In genomic region chr11:100838894-100839293, GRCm38 (mm10) we compare ENCODE assay signal across 27 mouse cellular contexts. TPM values are rescaled to one million over a fixed set of nuclear protein-coding genes. Genes with fewer than 3 reads are reported as not detected.
A peak's percentile ranks its signal among the peaks of the same experiment; 100 is the strongest.
DNase-seq lines count a peak whose midpoint lies in the region; ATAC-seq and TF ChIP-seq lines count a peak whose summit lies in the region.
"Had no signal": no experiment of that assay in that cellular context is flagged by ENCODE, and none has a peak within 500 bp of the region (broad histone marks: within the 10 kb centered on the region; RNA-seq: fewer than 3 reads in every experiment).

No protein-coding gene starts in this region.

- intact Hi-C loops in gastrocnemius, adult 2 months (cut with DNase I) = no loop called here
- intact Hi-C loops in gastrocnemius, postnatal 36 days (cut with DNase I) = no loop called here

- H3K4me1 ChIP-seq in liver, postnatal 0 days (ENCODE audit: insufficient read depth) = peaks cover 17% of the 10 kb centered on the region
- H3K4me1 ChIP-seq: forebrain, embryonic 12.5 days had no signal

- no peak overlapping the region for H3K4me2 ChIP-seq in liver, postnatal 0 days (ENCODE audit: low read depth, low read length)
- H3K4me2 ChIP-seq in myocyte (ENCODE audit: low read depth) = no peak overlapping the region
- H3K4me2 ChIP-seq: embryonic facial prominence, embryonic 13.5 days; embryonic facial prominence, embryonic 15.5 days; forebrain, embryonic 12.5 days had no signal

- no peak overlapping the region for H3K9ac ChIP-seq in liver, postnatal 0 days (replicated peaks)
- H3K9ac ChIP-seq: embryonic facial prominence, embryonic 13.5 days; embryonic facial prominence, embryonic 15.5 days; forebrain, embryonic 12.5 days had no signal

- TF ChIP-seq CTCF in gastrocnemius, adult 2 months (IDR thresholded peaks at IDR 0.05) = no peak
- no peak for TF ChIP-seq CTCF in liver, postnatal 0 days (IDR thresholded peaks at IDR 0.05; ENCODE audit: low read depth)

- H3K9me3 ChIP-seq in liver, postnatal 0 days (ENCODE audit: low read length) = no peaks in the 10 kb centered on the region; the same call in 1 of the 2 replicates
- H3K9me3 ChIP-seq: embryonic facial prominence, embryonic 13.5 days; embryonic facial prominence, embryonic 15.5 days had no signal

- H3K27me3 ChIP-seq in liver, postnatal 0 days (ENCODE audit: insufficient read depth, low read length) = no peaks in the 10 kb centered on the region
- no peaks in the 10 kb centered on the region for H3K27me3 ChIP-seq in myocyte (ENCODE audit: control insufficient read depth, insufficient read depth, insufficient read length)
- H3K27me3 ChIP-seq: CH12.LX; embryonic facial prominence, embryonic 13.5 days; embryonic facial prominence, embryonic 15.5 days; forebrain, embryonic 12.5 days; Patski had no signal

- ATAC-seq in liver, postnatal 0 days = no peak
- ATAC-seq: activated CD4-positive, CD25-positive, alpha-beta regulatory T cell, adult 4 months; CD4-positive, CD25-positive, alpha-beta regulatory T cell, adult 4 months; forebrain, embryonic 14.5 days; forebrain, embryonic 16.5 days; Patski had no signal

- H3ac ChIP-seq in myocyte (ENCODE audit: control insufficient read depth, insufficient read length) = no peak overlapping the region

- no peak overlapping the region for H3K4me3 ChIP-seq in gastrocnemius, adult 2 months
- H3K4me3 ChIP-seq in liver, postnatal 0 days (ENCODE audit: low read depth, low read length) = no peak overlapping the region
- no peak overlapping the region for H3K4me3 ChIP-seq in myocyte
- H3K4me3 ChIP-seq: embryonic facial prominence, embryonic 13.5 days; embryonic facial prominence, embryonic 15.5 days; erythroblast, embryonic 14.5 days; forebrain, embryonic 10.5 days; forebrain, embryonic 12.5 days had no signal

- no peaks in the 10 kb centered on the region for H3K36me3 ChIP-seq in liver, postnatal 0 days (replicated peaks; ENCODE audit: insufficient read depth, low read length)
- H3K36me3 ChIP-seq in myocyte (ENCODE audit: control insufficient read depth, insufficient read depth) = no peaks in the 10 kb centered on the region
- H3K36me3 ChIP-seq: embryonic facial prominence, embryonic 13.5 days; embryonic facial prominence, embryonic 15.5 days; forebrain, embryonic 10.5 days; forebrain, embryonic 12.5 days had no signal

- TF ChIP-seq EP300 in liver, postnatal 0 days (IDR thresholded peaks at IDR 0.05; ENCODE audit: low read depth) = no peak

- peak overlapping the region; percentile 8; the same call in 1 of the 2 replicates for H3K27ac ChIP-seq in gastrocnemius, adult 2 months
- peak overlapping the region; percentile 61; the same call in 1 of the 2 replicates for H3K27ac ChIP-seq in liver, postnatal 0 days (ENCODE audit: low read depth)
- H3K27ac ChIP-seq: embryonic facial prominence, embryonic 13.5 days; embryonic facial prominence, embryonic 15.5 days; forebrain, embryonic 10.5 days; forebrain, embryonic 12.5 days had no signal

- WGBS in liver, postnatal 0 days (ENCODE audit: insufficient replicate concordance) = 77% methylated on average over 9 of the region's 9 CpGs

- TF ChIP-seq POLR2A in myocyte (IDR thresholded peaks at IDR 0.05; ENCODE audit: insufficient read length, low read depth) = no peak

- DNase-seq in gastrocnemius, adult 2 months = no peak
- no peak for DNase-seq in gastrocnemius, postnatal 36 days
- DNase-seq in liver, postnatal 0 days = no peak
- DNase-seq in liver = no peak
- DNase-seq in cerebellum, adult 11 months = no peak
- DNase-seq: adrenal gland, adult 8-10 months; adrenal gland, postnatal 14 days; adrenal gland, postnatal 36 days; B cell, adult 2 months; cerebellum, adult 18-20 months; cerebellum, adult 8-10 months; cerebellum, adult 9-11 months; cerebellum, postnatal 14 days; cerebellum, postnatal 36 days; embryo, embryonic 11 days had no signal

- H3K79me2 ChIP-seq in myocyte (ENCODE audit: control insufficient read depth, insufficient read depth) = no peaks in the 10 kb centered on the region

TF ChIP-seq in myocyte, 11 proteins besides CTCF, POLR2A, EP300 and RAD21:
- peak in 2 of 3 experiments; percentile 45 to 81 for TF ChIP-seq MYOG (IDR thresholded peaks at IDR 0.05; ENCODE audit: control insufficient read depth in 1 of 3, insufficient read depth in 1 of 3, insufficient read length in 2 of 3, low read depth in 2 of 3)
- TF ChIP-seq MYOD1 (IDR thresholded peaks at IDR 0.05; ENCODE audit: control insufficient read depth in 1 of 3, insufficient read length in 2 of 3, low read depth in 2 of 3) = peak in 2 of 3 experiments; percentile 11 to 71
- TF ChIP-seq TCF12 (IDR thresholded peaks at IDR 0.05; ENCODE audit: insufficient read depth, poor library complexity, severe bottlenecking) = peak; percentile 46
- TF ChIP-seq REST (IDR thresholded peaks at IDR 0.05; ENCODE audit: insufficient read depth, insufficient read length) = no peak

RNA-seq across cellular contexts. Expression of gene Stat5b, which starts 11.6 kb away (rescaled TPM):
- 100 to 1,000 TPM; 139 to 145 TPM for total RNA-seq in gastrocnemius, adult 2 months (2021)
- 100 to 1,000 TPM; 103 to 135 TPM for total RNA-seq in gastrocnemius, postnatal 36 days (2021)
- polyA plus RNA-seq in liver, postnatal 0 days (2015; fragmentation: Nextera tagmentation; extraction: Ambion mirVana) = 15.4 and 16.4 TPM in 2 replicates
- polyA plus RNA-seq in myocyte (2012; fragmentation: generic; extraction: Trizol) = 12.0 TPM

RNA-seq across cellular contexts. Expression of gene Stat5a, which starts 20.3 kb away (rescaled TPM):
- total RNA-seq in gastrocnemius, adult 2 months (2021) = 10 to 100 TPM; 11.7 to 15.8 TPM
- total RNA-seq in gastrocnemius, postnatal 36 days (2021) = 10 to 100 TPM in 1 of 2 experiments, 1 to 10 TPM in 1; 8.4 to 11.8 TPM
- polyA plus RNA-seq in liver, postnatal 0 days (2015; fragmentation: Nextera tagmentation; extraction: Ambion mirVana) = 4.7 and 6.0 TPM in 2 replicates
- polyA plus RNA-seq in myocyte (2012; fragmentation: generic; extraction: Trizol) = 27.2 TPM
